Comparison of ENCODE assay signal across 21 mouse cellular contexts in the genomic region with DNA sequence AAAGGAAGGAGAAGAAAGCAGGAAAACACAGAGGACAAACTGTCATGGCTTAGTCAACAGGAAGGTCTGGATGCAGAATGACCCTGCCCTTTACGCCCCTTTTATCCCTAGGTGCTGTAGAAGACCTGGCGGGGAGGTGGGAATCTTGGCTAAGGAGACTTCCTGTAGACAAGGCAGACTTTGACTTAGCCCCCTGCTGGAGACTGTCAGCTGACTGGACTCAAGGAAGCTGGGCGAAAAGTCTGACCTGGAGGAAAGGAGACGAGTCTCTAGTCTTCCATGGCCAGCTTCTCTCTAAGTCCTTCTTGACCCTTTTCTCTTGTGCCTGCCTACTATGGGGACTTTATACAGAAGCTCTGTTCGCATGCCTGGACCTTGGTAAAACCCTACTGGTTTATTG. TPM values are rescaled to one million over a fixed set of nuclear protein-coding genes. Genes with fewer than 3 reads are reported as not detected.
DNase-seq lines count a peak whose midpoint lies in the region; ATAC-seq and TF ChIP-seq lines count a peak whose summit lies in the region.
"Had no signal": no experiment of that assay in that cellular context is flagged by ENCODE, and none has a peak within 500 bp of the region (broad histone marks: within the 10 kb centered on the region; RNA-seq: fewer than 3 reads in every experiment).

No protein-coding gene starts in this region.

- H3K36me3 ChIP-seq in kidney, adult 2 months (ENCODE audit: control insufficient read depth, insufficient read depth, low read length): no peaks in the 10 kb centered on the region
- H3K36me3 ChIP-seq in kidney, embryonic 16.5 days (ENCODE audit: insufficient read depth, low read length): no peaks in the 10 kb centered on the region
- H3K36me3 ChIP-seq in liver, embryonic 14.5 days (replicated peaks; ENCODE audit: control insufficient read depth, insufficient read depth, low read depth): no peaks in the 10 kb centered on the region
- H3K36me3 ChIP-seq in liver, embryonic 12.5 days: no peaks in the 10 kb centered on the region
- H3K36me3 ChIP-seq: heart, embryonic 12.5 days; hindbrain, embryonic 13.5 days; liver, embryonic 15.5 days had no signal

- H3K4me2 ChIP-seq in kidney, embryonic 16.5 days (replicated peaks; ENCODE audit: low read depth, low read length): no peak overlapping the region
- H3K4me2 ChIP-seq in liver, embryonic 14.5 days (ENCODE audit: low read depth): no peak overlapping the region
- H3K4me2 ChIP-seq in liver, embryonic 12.5 days: no peak overlapping the region
- H3K4me2 ChIP-seq: heart, embryonic 12.5 days; hindbrain, embryonic 13.5 days; liver, embryonic 15.5 days had no signal

- H3K27me3 ChIP-seq in kidney, adult 2 months (replicated peaks; ENCODE audit: control insufficient read depth, insufficient read depth, low read length): no peaks in the 10 kb centered on the region
- H3K27me3 ChIP-seq in kidney, embryonic 16.5 days (ENCODE audit: insufficient read depth, low read length): no peaks in the 10 kb centered on the region
- H3K27me3 ChIP-seq in liver, embryonic 14.5 days (ENCODE audit: control insufficient read depth, insufficient read depth, low read length): no peaks in the 10 kb centered on the region
- no peaks in the 10 kb centered on the region for H3K27me3 ChIP-seq in liver, embryonic 12.5 days (replicated peaks)
- H3K27me3 ChIP-seq: heart, embryonic 12.5 days; hindbrain, embryonic 13.5 days; liver, embryonic 15.5 days had no signal

- TF ChIP-seq POLR2A in kidney, adult 2 months (IDR thresholded peaks at IDR 0.05; ENCODE audit: low read depth, low read length): no peak

- no peak for TF ChIP-seq CTCF in kidney, adult 2 months (conservative IDR thresholded peaks at IDR 0.05; ENCODE audit: insufficient read depth, insufficient read length, low read depth, low read length)
- TF ChIP-seq CTCF in liver, embryonic 14.5 days (IDR thresholded peaks at IDR 0.05; ENCODE audit: low read depth): 0 out of 2 replicates have a peak, but pooled peaks have one; percentile 13

- ATAC-seq in kidney, embryonic 16.5 days (ENCODE audit: low FRiP score, low TSS enrichment): no peak
- ATAC-seq in liver, embryonic 14.5 days (ENCODE audit: insufficient read depth): no peak
- ATAC-seq in liver, embryonic 12.5 days: no peak
- ATAC-seq: CD4-positive, CD25-positive, alpha-beta regulatory T cell, adult 4 months; forebrain, postnatal 0 days had no signal

- DNase-seq in kidney, adult 2 months: peak; percentile 29
- DNase-seq in liver, embryonic 14.5 days (ENCODE audit: low read depth in 3 of 3, low spot score in 3 of 3): no peak
- DNase-seq in R1 (ENCODE audit: low read depth, low spot score): peak; percentile 49
- peak; percentile 48 to 53 for DNase-seq in kidney, postnatal 36 days
- DNase-seq in thymus, postnatal 0 days (ENCODE audit: low spot score): no peak
- DNase-seq: adrenal gland, adult 8-10 months; cerebellum, adult 2 months; cerebellum, postnatal 14 days; forebrain, postnatal 0 days; heart, postnatal 4 days; layer of hippocampus, postnatal 36 days; left cerebral cortex, postnatal 4 days; lung, postnatal 10 days; midbrain, embryonic 14.5 days had no signal

- 42% methylated on average over 5 of the region's 5 CpGs for WGBS in kidney, adult 2 months
- WGBS in kidney, embryonic 16.5 days: 66% methylated on average over 5 of the region's 5 CpGs
- 55% methylated on average over 5 of the region's 5 CpGs for WGBS in liver, embryonic 14.5 days (ENCODE audit: insufficient replicate concordance)
- WGBS in liver, embryonic 12.5 days (ENCODE audit: insufficient replicate concordance): 55% methylated on average over 5 of the region's 5 CpGs

- no peaks in the 10 kb centered on the region for H3K9me3 ChIP-seq in kidney, embryonic 16.5 days (ENCODE audit: low read length)
- no peaks in the 10 kb centered on the region for H3K9me3 ChIP-seq in liver, embryonic 14.5 days (ENCODE audit: control insufficient read depth, low read length)
- no peaks in the 10 kb centered on the region for H3K9me3 ChIP-seq in liver, embryonic 12.5 days (replicated peaks)
- H3K9me3 ChIP-seq: heart, embryonic 12.5 days; hindbrain, embryonic 13.5 days; liver, embryonic 15.5 days had no signal

- H3K4me3 ChIP-seq in kidney, adult 2 months (ENCODE audit: insufficient read depth, low read depth, low read length): no peak overlapping the region
- no peak overlapping the region for H3K4me3 ChIP-seq in kidney, embryonic 16.5 days (ENCODE audit: low read length)
- no peak overlapping the region for H3K4me3 ChIP-seq in liver, embryonic 14.5 days (ENCODE audit: insufficient read depth in 1 of 2, low read depth in 2 of 2, low read length in 2 of 2)
- H3K4me3 ChIP-seq in liver, embryonic 12.5 days: no peak overlapping the region
- H3K4me3 ChIP-seq: erythroblast, embryonic 14.5 days; heart, embryonic 12.5 days; hindbrain, embryonic 13.5 days; liver, embryonic 15.5 days had no signal

- no peak overlapping the region for H3K9ac ChIP-seq in kidney, embryonic 16.5 days (replicated peaks; ENCODE audit: low read length)
- no peak overlapping the region for H3K9ac ChIP-seq in liver, embryonic 14.5 days (replicated peaks)
- H3K9ac ChIP-seq in liver, embryonic 12.5 days: no peak overlapping the region
- H3K9ac ChIP-seq: forebrain, postnatal 0 days; heart, embryonic 12.5 days; hindbrain, embryonic 13.5 days; liver, embryonic 15.5 days had no signal

- no peak overlapping the region for H3K27ac ChIP-seq in kidney, adult 2 months (ENCODE audit: insufficient read depth, low read depth, low read length)
- H3K27ac ChIP-seq in kidney, embryonic 16.5 days (ENCODE audit: low read length): no peak overlapping the region
- H3K27ac ChIP-seq in liver, embryonic 14.5 days: no peak overlapping the region
- H3K27ac ChIP-seq in liver, embryonic 12.5 days: no peak overlapping the region
- H3K27ac ChIP-seq: hindbrain, embryonic 13.5 days; liver, embryonic 15.5 days had no signal

- no peaks in the 10 kb centered on the region for H3K4me1 ChIP-seq in kidney, adult 2 months (ENCODE audit: control insufficient read depth, insufficient read depth, low read length)
- no peaks in the 10 kb centered on the region for H3K4me1 ChIP-seq in kidney, embryonic 16.5 days (ENCODE audit: insufficient read depth, low read length)
- H3K4me1 ChIP-seq in liver, embryonic 14.5 days (replicated peaks; ENCODE audit: control insufficient read depth in 2 of 2, insufficient read depth in 2 of 2, low read length in 1 of 2): no peaks in the 10 kb centered on the region
- H3K4me1 ChIP-seq in liver, embryonic 12.5 days: no peaks in the 10 kb centered on the region
- H3K4me1 ChIP-seq: heart, embryonic 12.5 days; hindbrain, embryonic 13.5 days; liver, embryonic 15.5 days had no signal

- TF ChIP-seq EP300 in liver, embryonic 14.5 days (IDR thresholded peaks at IDR 0.05; ENCODE audit: low read depth): no peak

RNA-seq across cellular contexts. Expression of a gene that starts 11.2 kb away (rescaled TPM):
- polyA plus RNA-seq in kidney, adult 2 months (2012; rRNA removed): 95.3 and 102 TPM in 2 replicates
- 68.5 and 72.8 TPM in 2 replicates for polyA plus RNA-seq in kidney, embryonic 16.5 days (2015; fragmentation: Nextera tagmentation; extraction: Ambion mirVana)
- polyA plus RNA-seq in liver, embryonic 14.5 days (2012; rRNA removed): 26.9 and 31.7 TPM in 2 replicates
- 42.6 and 43.4 TPM in 2 replicates for polyA plus RNA-seq in liver, embryonic 14.5 days (2014; fragmentation: Nextera tagmentation; extraction: Ambion mirVana)
- polyA plus RNA-seq in liver, embryonic 12.5 days (2016; fragmentation: Nextera tagmentation; extraction: Ambion mirVana): 52.6 and 59.3 TPM in 2 replicates
- 181 and 195 TPM in 2 replicates for polyA plus RNA-seq in thymus, postnatal 0 days (2015; fragmentation: Nextera tagmentation; extraction: Ambion mirVana)

RNA-seq across cellular contexts. Expression of a gene that starts 17.8 kb away (rescaled TPM):
- polyA plus RNA-seq in kidney, adult 2 months (2012; rRNA removed): 8.2 and 10.4 TPM in 2 replicates
- polyA plus RNA-seq in kidney, embryonic 16.5 days (2015; fragmentation: Nextera tagmentation; extraction: Ambion mirVana): 88.9 and 106 TPM in 2 replicates
- 19.2 and 43.8 TPM in 2 replicates for polyA plus RNA-seq in liver, embryonic 14.5 days (2012; rRNA removed)
- polyA plus RNA-seq in liver, embryonic 14.5 days (2014; fragmentation: Nextera tagmentation; extraction: Ambion mirVana): 27.3 and 29.9 TPM in 2 replicates
- polyA plus RNA-seq in liver, embryonic 12.5 days (2016; fragmentation: Nextera tagmentation; extraction: Ambion mirVana): 68.6 and 69.4 TPM in 2 replicates
- 91.8 and 97.7 TPM in 2 replicates for polyA plus RNA-seq in thymus, postnatal 0 days (2015; fragmentation: Nextera tagmentation; extraction: Ambion mirVana)

RNA-seq across cellular contexts. Expression of a gene that starts 23.2 kb away (rescaled TPM):
- 87.0 and 87.3 TPM in 2 replicates for polyA plus RNA-seq in kidney, adult 2 months (2012; rRNA removed)
- polyA plus RNA-seq in kidney, embryonic 16.5 days (2015; fragmentation: Nextera tagmentation; extraction: Ambion mirVana): 94.4 and 97.3 TPM in 2 replicates
- 26.8 and 36.4 TPM in 2 replicates for polyA plus RNA-seq in liver, embryonic 14.5 days (2012; rRNA removed)
- polyA plus RNA-seq in liver, embryonic 14.5 days (2014; fragmentation: Nextera tagmentation; extraction: Ambion mirVana): 32.3 and 34.3 TPM in 2 replicates
- 54.4 and 55.3 TPM in 2 replicates for polyA plus RNA-seq in liver, embryonic 12.5 days (2016; fragmentation: Nextera tagmentation; extraction: Ambion mirVana)
- 103 and 114 TPM in 2 replicates for polyA plus RNA-seq in thymus, postnatal 0 days (2015; fragmentation: Nextera tagmentation; extraction: Ambion mirVana)

Comparison
In these comparisons a context has a peak if more than half of its experiments do, and no peak if none do; other contexts are left out.
1. DNase-seq: peak in kidney, adult 2 months (single experiment), R1 (single experiment) and kidney, postnatal 36 days (2 of 2); none in liver, embryonic 14.5 days (0 of 3) and thymus, postnatal 0 days (single experiment).